Mouse (Mus musculus) lung, embryonic 14.5 days (tissue): ENCODE data around the gene Dhrs7c. TPM values are rescaled to one million over a fixed set of nuclear protein-coding genes. Genes with fewer than 3 reads are reported as not detected.

ENCODE experiments used
- ATAC-seq: fragments of 200-750 bp; cut with Nextera tagmentation; 2 replicates; pipeline ENCODE4 v1.8.0; 2017; ENCODE audit warnings: mild to moderate bottlenecking, moderate TSS enrichment, moderate library complexity; ENCODE audit not compliant: insufficient read depth
- DNase-seq: peaks from one replicate; pipeline ENCODE4 v3.0.0-alpha.2; 2015
- H3K27ac ChIP-seq: fragments of 300-500 bp; sonication (generic); 2 replicates; pipeline ENCODE4 v1.5.1; 2014; ENCODE audit warnings: low read depth, mild to moderate bottlenecking, moderate library complexity
- H3K27me3 ChIP-seq: fragments of 300-500 bp; sonication (generic); 2 replicates; pipeline ENCODE4 v1.6.1; 2014; ENCODE audit warnings: low read length, control low read depth; ENCODE audit not compliant: insufficient read depth
- H3K36me3 ChIP-seq: fragments of 300-500 bp; sonication (generic); 2 replicates; pipeline ENCODE4 v1.6.1; 2014; ENCODE audit warnings: control low read depth; ENCODE audit not compliant: insufficient read depth
- H3K4me1 ChIP-seq: fragments of 300-500 bp; sonication (generic); 2 replicates; pipeline ENCODE4 v1.6.1; 2014; ENCODE audit warnings: antibody characterized with exemption, control low read depth; ENCODE audit not compliant: insufficient read depth
- H3K4me2 ChIP-seq: fragments of 300-500 bp; sonication (generic); 2 replicates; pipeline ENCODE4 v1.6.1; 2014; ENCODE audit warnings: mild to moderate bottlenecking
- H3K4me3 ChIP-seq: fragments of 300-500 bp; sonication (generic); 2 replicates; pipeline ENCODE4 v1.5.1; 2014; ENCODE audit warnings: low read depth, low read length
- H3K9ac ChIP-seq: fragments of 300-500 bp; sonication (generic); 2 replicates; pipeline ENCODE4 v1.6.1; 2014
- H3K9me3 ChIP-seq: fragments of 300-500 bp; sonication (generic); 2 replicates; pipeline ENCODE4 v1.6.1; 2016; ENCODE audit warnings: low read depth, low read length, control low read depth
- CTCF ChIP-seq: IDR thresholded peaks from 2 replicates; pipeline ENCODE4 v1.5.1; 2016; ENCODE audit warnings: antibody characterized with exemption, low read depth
- WGBS: fragments of 180-500 bp; shearing (Covaris S2); extraction: QIAGEN DNeasy Blood & Tissue Kit; methylation state at CpG from one replicate; pipeline ENCODE4 v1.1.7; 2014; 5-methylcytosine and 5-hydroxymethylcytosine counted together
- polyA plus RNA-seq: library from polyadenylated mRNA; unstranded; fragments of >200 nt; fragmentation: Nextera tagmentation; extraction: Ambion mirVana; gene quantifications from 2 replicates; pipeline ENCODE4 v1.2.1, GENCODE M21; 2014

Gene Dhrs7c
- polyA plus RNA-seq = 0.49 TPM in 1 of 2 replicates, not detected in the other

GRCm38 (mm10) chr11:67797931-67798330 lies at the start of gene Dhrs7c:
TSS of gene Dhrs7c (plus strand) at chr11:67798187.
- 74% methylated on average over 7 of the region's 7 CpGs for WGBS
- DNase-seq (no peak), ATAC-seq (no peak)
- Histone ChIP-seq H3K27ac (no peak within 1 kb of the TSS), H3K9me3 (no peaks in the 10 kb centered on the region), H3K4me1 (no peaks in the 10 kb centered on the region), H3K9ac (no peak within 1 kb of the TSS), H3K27me3 (no peaks in the 10 kb centered on the region), H3K4me3 (no peak within 1 kb of the TSS), H3K36me3 (no peaks in the 10 kb centered on the region), H3K4me2 (no peak within 1 kb of the TSS)
- no peak for TF ChIP-seq CTCF

GRCm38 (mm10) chr11:67756287-67756686 lies 41.7 kb upstream of the Dhrs7c start:
- no peak overlapping the region for H3K4me3 ChIP-seq
- H3K9me3 ChIP-seq = no peaks in the 10 kb centered on the region
- WGBS = 88% methylated on average over 1 of the region's 1 CpGs
- H3K9ac ChIP-seq = no peak overlapping the region
- H3K27me3 ChIP-seq = no peaks in the 10 kb centered on the region
- no peak overlapping the region for H3K27ac ChIP-seq
- no peaks in the 10 kb centered on the region for H3K36me3 ChIP-seq
- H3K4me1 ChIP-seq = no peaks in the 10 kb centered on the region
- DNase-seq (no peak), ATAC-seq (no peak)
- TF ChIP-seq CTCF = no peak
- no peak overlapping the region for H3K4me2 ChIP-seq

GRCm38 (mm10) chr11:67757373-67758167 lies 40.4 kb upstream of the Dhrs7c start:
- Histone ChIP-seq H3K4me1 (no peaks in the 10 kb centered on the region), H3K27me3 (no peaks in the 10 kb centered on the region), H3K27ac (no peak overlapping the region), H3K36me3 (no peaks in the 10 kb centered on the region), H3K4me3 (no peak overlapping the region), H3K4me2 (no peak overlapping the region), H3K9me3 (no peaks in the 10 kb centered on the region), H3K9ac (no peak overlapping the region)
- 60% methylated on average over 15 of the region's 15 CpGs for WGBS
- no peak for DNase-seq
- peak; percentile 22; the same call in 1 of the 2 replicates for TF ChIP-seq CTCF
- no peak for ATAC-seq

GRCm38 (mm10) chr11:67771053-67771452 lies 26.9 kb upstream of the Dhrs7c start, which contains the start of gene Glp2r:
TSS of gene Glp2r (minus strand) at chr11:67771153.
- no peak within 1 kb of the TSS for H3K4me3 ChIP-seq
- no peak within 1 kb of the TSS for H3K9ac ChIP-seq
- H3K27me3 ChIP-seq = no peaks in the 10 kb centered on the region
- no peak for TF ChIP-seq CTCF
- H3K4me1 ChIP-seq = no peaks in the 10 kb centered on the region
- no peaks in the 10 kb centered on the region for H3K36me3 ChIP-seq
- ATAC-seq = no peak
- DNase-seq = no peak
- no peak within 1 kb of the TSS for H3K27ac ChIP-seq
- WGBS = 51% methylated on average over 14 of the region's 14 CpGs
- no peaks in the 10 kb centered on the region for H3K9me3 ChIP-seq
- no peak within 1 kb of the TSS for H3K4me2 ChIP-seq

- no peak overlapping the region for H3K9ac ChIP-seq
- ATAC-seq = no peak
- H3K4me1 ChIP-seq = no peaks in the 10 kb centered on the region
- no peak overlapping the region for H3K4me2 ChIP-seq
- H3K4me3 ChIP-seq = no peak overlapping the region
- no peak for TF ChIP-seq CTCF
- H3K27ac ChIP-seq = no peak overlapping the region
- H3K27me3 ChIP-seq = no peaks in the 10 kb centered on the region
- H3K36me3 ChIP-seq = no peaks in the 10 kb centered on the region
- DNase-seq = no peak
- H3K9me3 ChIP-seq = no peaks in the 10 kb centered on the region
- WGBS = 81% methylated on average over 2 of the region's 2 CpGs
These were observed 26.3 kb upstream of the Dhrs7c start for GRCm38 (mm10) chr11:67771691-67772090.

- ATAC-seq (peak; percentile 38; the same call in 1 of the 2 replicates), DNase-seq (peak; percentile 86)
- WGBS = 14% methylated on average over 8 of the region's 8 CpGs
- peak; percentile 63 for TF ChIP-seq CTCF
- no peaks in the 10 kb centered on the region for H3K27me3 ChIP-seq
- H3K27ac ChIP-seq = no peak overlapping the region
- H3K9ac ChIP-seq = no peak overlapping the region
- no peaks in the 10 kb centered on the region for H3K4me1 ChIP-seq
- H3K4me3 ChIP-seq = no peak overlapping the region
- H3K36me3 ChIP-seq = no peaks in the 10 kb centered on the region
- no peaks in the 10 kb centered on the region for H3K9me3 ChIP-seq
- no peak overlapping the region for H3K4me2 ChIP-seq
These were observed 25.4 kb upstream of the Dhrs7c start for GRCm38 (mm10) chr11:67772577-67772976.

GRCm38 (mm10) chr11:67774379-67774778 lies 23.6 kb upstream of the Dhrs7c start, which contains the start of gene Gsg1l2:
TSS of gene Gsg1l2 (plus strand) at chr11:67774608.
- H3K27ac ChIP-seq = no peak within 1 kb of the TSS
- no peak within 1 kb of the TSS for H3K9ac ChIP-seq
- 78% methylated on average over 12 of the region's 12 CpGs for WGBS
- no peak for TF ChIP-seq CTCF
- DNase-seq (no peak), ATAC-seq (no peak)
- no peaks in the 10 kb centered on the region for H3K36me3 ChIP-seq
- no peak within 1 kb of the TSS for H3K4me3 ChIP-seq
- no peaks in the 10 kb centered on the region for H3K4me1 ChIP-seq
- no peak within 1 kb of the TSS for H3K4me2 ChIP-seq
- H3K27me3 ChIP-seq = no peaks in the 10 kb centered on the region
- no peaks in the 10 kb centered on the region for H3K9me3 ChIP-seq
